ENCODE assay signal across 14 mouse cellular contexts in the genomic region with DNA sequence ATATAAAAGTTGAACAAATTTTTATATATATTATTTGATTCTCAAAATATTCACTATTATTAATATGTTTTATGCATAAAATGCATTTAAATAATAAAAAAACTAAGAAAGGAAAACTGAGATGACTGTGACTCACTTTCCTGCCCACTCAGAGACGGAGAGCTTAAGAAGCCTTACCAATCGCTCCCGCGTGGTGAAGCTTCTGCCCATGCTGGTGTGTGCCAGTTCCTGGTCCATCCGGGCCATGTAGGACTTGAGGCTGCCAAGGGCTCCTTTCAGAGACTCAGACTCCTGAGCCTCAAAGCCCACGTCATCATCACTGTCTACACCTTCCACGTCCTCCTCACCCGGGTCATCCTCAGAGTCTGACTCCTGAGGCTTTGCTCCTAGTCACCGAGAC.
"Had no signal": no experiment of that assay in that cellular context is flagged by ENCODE, and none has a peak within 500 bp of the region (broad histone marks: within the 10 kb centered on the region; RNA-seq: fewer than 3 reads in every experiment).

No protein-coding gene starts in this region.

- ATAC-seq: liver, postnatal 0 days; lung, postnatal 0 days; midbrain, embryonic 16.5 days had no signal

- DNase-seq: liver, embryonic 13.5 days; liver, postnatal 0 days; lung, adult 2 months; lung, postnatal 14 days; lung, postnatal 36 days; midbrain, embryonic 14.5 days; retina, postnatal 1 day; right cerebral cortex, postnatal 25 days; spleen, adult 18-20 months; thymus, adult 18-20 months; thymus, postnatal 14 days; thymus, postnatal 36 days had no signal
